Mouse (Mus musculus) liver, postnatal 0 days (tissue): ENCODE measurements around the gene Ryr3.

ENCODE experiments used
- CTCF ChIP-seq: sonication (generic); IDR thresholded peaks from 2 replicates; pipeline ENCODE4 v1.5.1; 2016; ENCODE audit warnings: antibody characterized with exemption, low read depth
- EP300 ChIP-seq: IDR thresholded peaks from 2 replicates; pipeline ENCODE4 v1.6.1; 2016; ENCODE audit warnings: antibody characterized with exemption, low read depth, mild to moderate bottlenecking

DNA sequence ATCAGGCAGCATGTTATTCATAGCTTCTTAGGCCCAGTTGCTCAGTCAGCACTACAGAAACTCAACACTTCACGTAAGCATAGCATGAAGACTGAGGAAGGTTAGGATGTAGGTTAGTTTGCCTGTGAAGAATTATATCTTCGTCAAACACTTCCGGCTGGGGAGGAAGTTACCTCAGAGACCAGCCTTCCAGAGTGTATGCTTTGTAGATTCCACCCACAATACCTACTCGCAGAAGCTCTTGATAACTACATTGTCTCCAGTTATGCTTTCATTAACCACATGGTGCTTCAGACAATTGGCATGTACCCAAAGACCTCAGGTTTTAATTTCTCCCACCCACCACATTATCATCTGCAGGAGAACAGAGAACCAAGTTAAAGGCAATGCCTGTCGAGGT is 535.1 kb downstream of the Ryr3 start:
- no peak for TF ChIP-seq CTCF
- TF ChIP-seq EP300 = no peak
